Mouse (Mus musculus) ES-E14 (cell line): ENCODE measurements around the gene Ccnl1.

Experiments
- CHD2 ChIP-seq: IDR thresholded peaks from 2 replicates; pipeline ENCODE4 v1.6.1; 2014; ENCODE audit warnings: mild to moderate bottlenecking, low read depth, low read length, inconsistent platforms
- MAFK ChIP-seq: IDR thresholded peaks from 2 replicates; pipeline ENCODE4 v1.6.1; 2014; ENCODE audit warnings: mild to moderate bottlenecking, low read depth, low read length, inconsistent platforms; ENCODE audit not compliant: insufficient read depth
- ZC3H11A ChIP-seq: IDR thresholded peaks from 2 replicates; pipeline ENCODE4 v1.6.1; 2012; ENCODE audit warnings: low read depth, mild to moderate bottlenecking, inconsistent platforms, low read length, borderline replicate concordance
- ZNF384 ChIP-seq: IDR thresholded peaks from 2 replicates; pipeline ENCODE4 v1.6.1; 2012; ENCODE audit warnings: low read depth, low read length, inconsistent platforms

- no peak for TF ChIP-seq MAFK
- TF ChIP-seq CHD2: no peak
- no peak for TF ChIP-seq ZNF384
- no peak for TF ChIP-seq ZC3H11A
Measured at GRCm38 (mm10) chr3:66004989-66005388, 46.9 kb upstream of the Ccnl1 start.
